Mouse (Mus musculus) urinary bladder, postnatal 10 days (tissue): ENCODE results near the gene Zdhhc19.

Source experiments
- DNase-seq: peaks from one replicate; pipeline ENCODE4 v3.0.0; 2022; ENCODE audit warnings: low spot score

The Zdhhc19 gene

DNA sequence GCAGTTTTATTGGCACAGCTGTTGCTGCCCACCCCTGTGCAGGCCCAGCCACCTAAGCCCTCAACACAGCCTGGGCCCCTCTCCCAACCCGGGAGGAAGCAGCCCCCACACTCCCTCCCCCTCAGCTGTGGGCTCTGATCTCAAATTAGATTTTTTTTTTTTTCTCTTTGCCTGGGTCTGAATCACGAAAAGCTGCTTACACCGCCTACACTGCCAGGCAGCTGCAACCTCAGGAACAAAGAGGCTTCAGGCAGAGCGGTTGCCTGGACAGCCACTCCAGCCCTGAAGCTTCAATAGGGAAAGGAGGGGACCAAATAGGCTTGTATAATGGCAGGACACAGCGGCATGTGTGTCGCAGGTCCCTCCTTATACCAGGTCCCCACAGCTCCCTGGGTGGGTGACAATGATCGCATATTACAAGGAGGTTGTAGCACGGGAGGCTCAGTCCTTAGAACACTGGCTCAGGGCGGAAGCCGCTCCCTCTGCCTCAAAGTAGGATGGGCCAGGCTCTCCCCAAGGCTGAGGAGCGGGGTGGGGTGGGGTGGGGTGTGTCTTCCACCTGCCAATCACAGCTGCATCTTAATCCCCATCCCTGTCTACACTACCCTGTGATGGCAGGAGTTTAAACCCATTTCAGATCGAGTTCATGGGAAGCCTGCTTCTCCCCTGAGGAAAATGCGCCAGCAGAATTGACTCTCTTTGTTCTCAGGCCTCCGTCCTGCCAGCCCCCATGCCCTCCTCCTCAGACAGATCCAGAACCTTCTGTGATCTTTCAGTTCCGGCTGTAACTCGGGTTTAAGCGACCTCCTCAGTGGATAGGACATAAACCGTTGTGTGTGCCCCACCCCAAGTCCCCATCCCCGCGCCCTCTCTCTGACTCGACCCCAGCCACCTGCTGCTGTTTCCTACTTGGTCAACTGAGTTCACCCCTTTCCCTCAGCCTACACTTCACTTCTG lies 20.2 kb downstream of the Zdhhc19 start:
- DNase-seq: no peak

DNA sequence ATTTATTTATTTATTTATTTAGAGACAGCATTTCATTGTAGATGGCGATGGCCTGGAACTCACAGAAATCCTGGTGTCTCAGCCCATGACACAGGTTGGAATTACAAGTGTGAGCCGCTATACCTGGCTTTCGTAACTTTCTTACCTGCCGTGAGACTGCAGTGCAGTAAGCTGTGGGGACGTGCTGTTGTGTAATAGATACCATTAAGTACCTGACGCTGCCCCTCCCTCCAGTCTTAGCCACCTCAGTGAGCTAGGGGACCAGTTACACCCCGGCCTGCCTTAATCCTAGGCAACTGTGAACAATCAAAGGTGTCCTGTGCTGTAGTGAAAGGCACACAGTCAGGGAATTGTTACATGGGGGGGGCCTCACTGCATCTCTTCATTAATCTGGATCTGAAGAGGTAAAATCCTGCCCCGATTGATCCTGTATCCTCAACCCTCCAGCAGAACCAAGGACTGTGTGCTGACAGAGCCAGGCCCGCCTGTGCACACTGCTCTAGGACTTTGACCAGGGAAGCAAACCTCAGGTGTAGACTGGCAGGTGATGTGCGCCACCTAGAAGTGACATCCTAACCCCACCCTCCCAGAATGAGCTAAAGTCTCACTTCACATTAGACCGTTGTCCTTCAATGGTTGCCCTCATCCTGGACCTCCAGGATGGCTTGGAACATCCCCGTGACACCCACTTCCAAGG lies 21.9 kb downstream of the Zdhhc19 start:
- DNase-seq: no peak

DNA sequence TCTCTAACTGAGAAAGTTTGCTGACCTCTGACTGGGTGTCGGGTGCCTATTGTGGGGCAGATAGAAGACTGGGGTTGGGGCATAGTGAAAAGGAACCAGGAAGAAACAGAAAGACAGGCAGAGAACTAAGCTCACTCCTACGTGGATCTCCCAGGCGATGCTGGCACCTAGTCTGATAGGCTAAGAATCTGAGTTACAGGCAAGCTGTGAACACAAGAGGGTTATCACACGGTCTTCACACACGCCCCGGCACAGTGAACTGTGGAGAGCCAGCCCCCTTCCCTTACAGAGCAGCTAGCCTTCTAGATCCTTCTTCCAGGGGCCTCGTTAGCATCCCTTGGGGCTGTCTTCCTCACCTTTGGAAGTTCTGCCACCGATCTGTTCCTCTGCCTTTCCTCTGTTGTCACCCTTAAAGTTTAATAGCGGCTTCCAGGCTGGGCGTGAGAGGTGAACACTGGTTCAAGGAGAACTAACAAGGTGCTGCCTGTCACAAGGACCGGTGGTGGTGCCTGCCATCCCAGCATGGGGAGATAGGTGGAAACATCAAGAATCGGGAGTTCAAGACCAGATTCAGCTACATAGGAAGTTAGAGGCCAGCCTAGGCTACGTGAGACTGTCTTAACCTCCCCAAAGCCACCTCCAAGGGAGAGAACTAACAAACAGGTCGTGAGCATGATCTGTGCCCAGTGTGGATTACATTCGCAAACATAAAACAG lies 23.7 kb downstream of the Zdhhc19 start:
- no peak for DNase-seq

DNA sequence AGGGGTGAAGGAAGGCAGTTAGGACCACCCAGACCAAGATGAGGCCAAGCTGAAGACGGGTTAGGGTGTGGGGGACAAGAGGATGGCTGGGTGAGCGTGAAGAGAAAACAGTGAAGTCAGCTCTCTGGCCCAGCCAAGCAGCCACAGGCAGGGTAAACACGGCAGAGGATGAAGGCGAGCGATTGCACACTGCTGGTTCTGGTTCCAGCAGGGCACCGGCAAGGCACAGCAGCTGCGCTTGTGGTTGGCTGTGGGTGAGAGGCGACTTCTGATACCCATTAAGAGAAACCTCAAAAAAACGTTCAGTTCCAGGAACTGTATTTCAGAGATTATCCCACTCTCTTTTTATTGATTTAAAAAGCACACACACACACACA lies 24.3 kb downstream of the Zdhhc19 start:
- no peak for DNase-seq

DNA sequence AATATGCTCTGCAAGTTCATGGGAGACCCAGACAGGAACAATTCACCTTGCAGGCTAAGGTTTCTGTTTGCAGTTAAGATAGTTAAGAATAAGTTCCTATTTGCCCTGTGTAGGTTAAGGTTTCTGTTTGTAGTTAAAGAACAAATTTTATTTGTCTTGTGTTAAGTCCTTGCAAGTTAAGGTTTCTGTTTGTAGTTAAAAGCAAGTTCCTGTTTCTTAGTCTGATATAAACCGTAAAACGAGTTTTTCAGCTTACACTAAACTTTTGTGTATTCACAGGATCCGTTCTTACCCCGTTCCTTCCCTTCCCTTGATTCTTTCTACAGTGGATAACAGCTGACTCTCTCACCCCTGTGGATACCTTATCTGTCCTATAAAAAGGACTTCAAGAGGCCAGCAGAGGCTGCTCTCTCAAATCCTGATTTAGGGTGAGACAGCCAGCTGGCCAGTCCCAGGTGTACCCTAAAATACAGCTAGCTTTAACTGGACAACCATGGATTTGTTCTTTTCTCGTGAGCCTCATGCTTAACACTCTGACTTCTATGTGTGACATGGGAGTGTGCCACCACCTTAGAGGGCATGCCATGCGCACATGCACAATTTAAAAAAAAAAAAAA lies 26.6 kb downstream of the Zdhhc19 start:
- no peak for DNase-seq

DNA sequence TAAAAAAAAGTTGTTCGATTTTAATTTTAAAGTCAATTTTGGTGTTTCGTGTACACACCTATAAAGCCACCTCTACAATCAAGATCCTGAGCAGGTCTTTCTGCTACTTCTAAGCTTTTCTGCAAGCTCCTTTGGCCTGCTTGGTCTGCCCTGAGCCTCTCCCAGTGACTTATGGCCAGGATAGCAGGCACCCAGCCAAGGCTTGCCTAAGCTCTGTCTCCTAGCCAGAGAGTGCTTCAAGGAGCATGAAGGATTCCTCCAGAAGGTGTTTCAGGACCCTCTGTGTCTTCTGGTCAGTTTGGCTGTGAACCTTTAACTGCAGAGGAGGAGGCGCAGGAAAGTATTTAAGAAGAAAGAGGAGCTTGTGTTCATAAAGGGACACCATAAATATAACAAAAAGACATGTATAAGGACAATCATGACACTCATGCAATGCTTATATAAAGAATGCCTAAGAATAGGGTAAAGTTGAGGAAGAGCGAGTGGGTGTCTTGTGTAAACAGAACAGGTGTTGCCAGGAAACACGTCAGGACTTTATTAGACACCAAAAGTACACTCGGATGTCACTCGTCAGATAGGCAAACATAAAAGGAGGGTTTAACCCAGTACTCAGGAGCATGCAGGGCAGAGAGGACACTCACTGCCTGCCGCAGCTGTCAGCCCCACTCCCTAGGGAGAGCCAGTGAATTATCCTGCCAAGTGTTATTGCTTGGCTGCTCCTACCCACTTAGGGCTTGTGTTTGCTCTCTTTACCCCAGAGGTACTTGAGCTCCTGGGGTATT lies 27.6 kb downstream of the Zdhhc19 start:
- no peak for DNase-seq

DNA sequence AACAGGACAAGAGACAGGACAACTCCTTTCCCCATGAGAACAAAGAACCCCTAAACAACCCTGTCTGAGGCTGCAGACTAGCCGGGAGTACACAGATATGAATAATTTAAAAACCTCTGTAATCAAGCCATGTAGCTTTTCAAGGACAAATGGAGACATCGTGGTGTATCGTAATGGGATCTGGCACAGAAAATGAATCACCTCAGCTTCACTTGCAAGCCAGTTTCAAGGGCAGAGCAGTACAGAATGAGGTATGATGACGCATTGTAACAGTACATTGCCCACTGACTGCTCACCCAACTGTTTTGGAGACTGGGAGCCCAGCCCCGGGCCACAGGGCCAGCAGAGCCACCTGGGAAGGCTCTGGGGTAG lies 28.2 kb downstream of the Zdhhc19 start:
- no peak for DNase-seq

DNA sequence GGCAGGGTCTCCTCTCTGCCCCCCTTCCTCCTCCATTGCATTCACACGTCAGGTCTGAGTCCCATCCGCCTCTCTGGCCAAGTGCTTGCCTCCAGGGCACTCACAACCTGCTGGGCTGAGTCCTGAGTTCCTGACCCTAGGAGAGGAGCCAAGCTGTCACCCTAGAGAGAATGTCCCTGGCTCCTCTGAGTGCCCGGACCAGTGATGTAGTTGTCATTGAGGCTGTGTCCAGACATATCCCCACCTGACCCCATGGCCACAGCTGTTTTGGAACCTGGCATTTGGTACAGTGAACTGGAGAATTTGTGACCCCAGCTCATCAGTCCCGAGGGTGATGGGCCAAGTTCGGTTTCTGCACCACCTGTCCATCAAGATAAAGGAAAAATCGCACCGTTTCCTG lies 30.8 kb downstream of the Zdhhc19 start:
- DNase-seq: no peak

DNA sequence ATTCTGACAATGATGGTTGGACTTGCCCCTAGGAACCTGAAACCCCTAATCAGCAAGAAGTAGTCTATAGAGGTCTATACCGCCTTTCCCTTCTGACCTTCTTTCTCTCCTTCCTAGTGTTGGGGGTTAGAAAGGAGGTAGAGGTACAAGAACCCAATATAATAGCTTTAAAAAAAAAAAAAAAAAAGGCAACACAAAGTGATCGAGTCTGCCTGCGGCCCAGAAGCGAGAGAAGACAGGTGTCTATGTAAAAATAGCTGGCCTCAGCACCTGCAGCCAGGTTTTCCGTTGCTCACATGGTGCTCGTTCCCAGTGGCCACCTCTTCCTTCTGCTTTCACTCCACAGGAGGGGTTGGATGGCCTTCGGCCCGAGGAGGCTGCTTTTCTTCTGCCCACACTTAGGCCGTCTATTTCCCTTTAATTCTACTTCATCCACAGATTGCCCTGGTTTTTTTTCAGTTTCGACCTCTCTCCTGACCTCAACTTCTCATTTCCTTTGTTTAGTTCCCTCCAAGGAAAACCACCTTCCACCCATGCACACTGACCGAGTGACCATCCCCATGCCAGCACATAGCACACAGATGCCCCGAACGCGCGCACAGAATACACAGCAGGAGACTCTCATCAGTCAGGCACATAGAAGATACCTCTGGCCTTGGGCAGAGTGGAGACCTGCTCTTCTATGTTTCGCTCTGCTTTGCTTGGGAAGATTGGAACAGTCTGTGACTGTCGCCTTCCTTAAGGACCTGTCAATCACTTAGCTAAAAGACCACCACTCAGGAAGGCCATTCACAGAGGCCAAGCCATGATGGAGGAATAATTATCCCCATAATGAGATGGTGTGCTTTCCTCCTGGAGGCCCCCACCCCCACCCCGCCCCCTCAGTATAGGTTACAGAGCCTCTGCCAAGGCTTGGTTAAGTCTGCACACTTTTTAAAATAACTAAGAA lies 37.1 kb downstream of the Zdhhc19 start:
- DNase-seq: no peak

DNA sequence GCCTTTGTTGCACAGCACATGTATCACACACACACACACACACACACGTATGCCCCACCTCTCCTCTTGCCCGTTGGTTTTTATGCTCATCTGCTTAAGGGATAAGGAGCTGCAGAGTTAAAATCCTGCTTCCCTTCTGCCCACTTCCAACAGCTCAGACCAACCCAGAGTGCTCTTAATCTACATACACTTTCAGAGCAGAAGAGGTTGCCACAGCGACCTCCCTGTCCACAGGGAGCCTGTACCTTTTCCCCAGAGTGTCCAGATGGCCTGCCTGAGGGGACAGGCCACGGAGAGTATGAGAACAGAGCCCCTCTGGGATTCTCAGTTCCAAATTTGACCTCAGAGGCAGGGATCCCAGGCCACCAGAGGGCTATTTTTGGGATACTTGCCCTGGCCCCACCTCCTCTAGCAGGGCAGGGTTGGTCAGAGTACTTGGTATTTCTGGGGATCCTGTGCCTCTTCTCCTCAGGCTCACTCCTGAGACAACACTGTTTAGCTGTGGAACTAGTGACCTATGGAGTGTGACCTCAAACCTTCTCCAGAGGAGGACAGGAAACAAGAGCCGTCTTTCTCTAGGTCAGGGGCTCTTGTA lies 39.2 kb downstream of the Zdhhc19 start:
- DNase-seq: no peak

DNA sequence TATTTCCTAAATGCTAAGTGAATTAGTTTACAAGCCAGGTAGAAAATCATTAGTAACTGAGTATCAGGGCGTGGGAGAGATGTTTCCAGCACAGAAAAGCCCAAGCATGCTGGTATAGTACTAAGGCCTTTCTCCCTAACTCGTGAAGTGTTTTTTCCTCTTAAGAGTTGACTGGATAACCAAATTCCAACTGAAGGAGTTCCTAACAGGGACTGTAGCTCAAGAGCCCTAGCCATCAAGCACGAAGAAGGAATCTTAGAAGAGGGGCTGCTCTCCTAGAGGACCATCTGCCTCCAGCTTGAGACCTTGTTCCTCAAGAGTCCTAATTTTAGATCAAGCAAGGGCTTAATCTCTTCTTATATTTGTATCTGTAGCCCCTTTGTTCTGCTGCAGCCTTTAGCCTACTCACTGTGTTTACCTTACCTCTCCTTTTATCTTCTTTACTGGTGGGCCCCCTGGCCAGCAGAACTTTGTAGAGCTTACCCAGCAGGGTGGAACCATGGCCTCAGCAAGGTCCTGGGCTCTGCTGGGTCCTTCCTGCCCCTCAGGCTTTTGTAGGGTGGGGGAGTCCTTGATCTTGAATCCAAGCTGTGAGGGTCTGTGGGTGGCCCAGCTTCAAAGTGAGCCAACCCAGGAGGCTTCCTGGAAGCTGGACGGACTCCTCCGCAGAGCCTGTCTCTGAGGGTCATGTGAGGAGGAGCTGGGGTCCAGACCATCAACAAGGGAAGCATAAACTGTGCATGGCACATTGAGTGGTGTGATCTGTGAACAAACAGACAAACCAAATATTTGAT lies 42.0 kb downstream of the Zdhhc19 start:
- DNase-seq: no peak

DNA sequence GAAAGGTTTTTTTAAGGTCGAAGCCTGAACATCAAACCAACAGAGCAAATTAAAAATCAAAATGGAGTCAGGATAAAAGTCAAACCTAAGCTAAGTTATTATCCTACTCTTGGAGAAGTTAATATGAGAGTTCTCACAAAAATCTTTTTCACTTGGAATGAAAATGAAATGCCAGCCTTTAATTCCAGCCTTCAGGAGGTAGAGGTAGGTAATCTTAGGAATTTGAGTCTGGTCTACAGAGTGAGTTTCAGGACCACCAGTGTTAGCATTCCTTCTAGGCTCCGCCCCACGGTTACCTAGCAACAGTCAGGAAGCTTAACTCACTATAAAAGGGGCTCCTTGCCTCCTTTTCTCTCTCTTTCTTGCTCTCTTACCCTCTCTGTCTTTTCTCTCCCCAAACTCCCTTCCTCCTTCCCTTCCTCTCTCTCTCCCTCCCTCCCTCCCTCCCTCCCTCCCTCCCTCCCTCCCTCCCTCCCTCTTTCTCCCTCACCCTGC lies 42.7 kb downstream of the Zdhhc19 start:
- DNase-seq: no peak

DNA sequence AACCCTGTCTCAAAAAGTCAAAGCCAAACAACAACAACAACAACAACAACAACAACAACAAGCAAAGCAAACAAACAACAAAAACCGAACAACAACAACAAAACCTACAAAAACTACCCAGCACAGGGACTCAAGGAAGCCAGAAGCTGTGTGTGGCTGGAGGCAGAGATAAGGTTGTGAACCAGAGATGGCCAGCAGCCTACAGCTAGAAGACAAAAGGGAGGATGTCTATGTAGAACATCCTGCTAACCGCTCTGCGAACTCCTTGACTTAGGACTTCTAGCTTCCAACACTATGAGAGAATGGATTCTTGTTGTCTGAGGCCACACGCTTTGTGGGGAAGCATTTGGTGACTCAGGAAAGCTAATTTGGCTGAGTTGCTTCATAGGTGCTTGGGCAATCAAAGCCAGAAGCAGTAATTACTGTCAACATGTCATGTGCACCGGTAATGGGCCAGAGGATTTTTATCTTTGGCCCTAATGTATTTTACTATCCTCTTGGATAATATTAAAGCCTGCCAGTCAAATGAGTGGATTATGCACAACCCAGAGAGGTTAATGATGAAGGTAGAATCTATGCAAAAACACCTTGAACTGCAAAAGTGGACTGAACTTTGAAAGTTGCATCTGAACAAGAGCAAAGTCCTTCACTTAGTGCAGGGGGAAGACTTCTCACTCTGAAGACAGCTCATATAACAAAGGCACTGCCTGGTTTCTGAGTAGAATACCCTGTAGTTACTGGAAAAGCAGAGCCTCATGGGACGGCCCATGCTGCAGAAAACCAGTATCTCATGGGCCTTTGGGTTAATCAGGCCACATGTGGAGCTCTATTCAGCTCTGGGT lies 45.5 kb downstream of the Zdhhc19 start:
- DNase-seq: no peak

DNA sequence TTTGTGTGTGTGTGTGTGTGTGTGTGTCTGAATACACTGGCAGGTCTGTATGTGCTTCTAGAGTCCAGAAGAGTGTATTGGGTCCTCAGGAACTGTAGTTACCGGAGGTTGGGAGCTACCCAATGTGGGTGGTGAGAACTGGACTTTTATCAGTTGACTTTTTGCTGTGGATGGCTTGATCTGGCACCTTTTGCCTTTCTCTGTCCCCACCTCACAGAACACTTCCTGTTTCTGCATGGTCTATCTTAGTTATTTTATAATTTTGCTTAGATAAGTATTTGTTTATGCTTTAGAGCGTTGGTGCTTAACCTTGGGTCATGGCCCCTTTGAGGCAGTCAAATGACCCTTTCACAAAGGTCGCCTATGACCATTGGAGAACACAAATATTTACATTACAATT lies 47.4 kb downstream of the Zdhhc19 start:
- no peak for DNase-seq

DNA sequence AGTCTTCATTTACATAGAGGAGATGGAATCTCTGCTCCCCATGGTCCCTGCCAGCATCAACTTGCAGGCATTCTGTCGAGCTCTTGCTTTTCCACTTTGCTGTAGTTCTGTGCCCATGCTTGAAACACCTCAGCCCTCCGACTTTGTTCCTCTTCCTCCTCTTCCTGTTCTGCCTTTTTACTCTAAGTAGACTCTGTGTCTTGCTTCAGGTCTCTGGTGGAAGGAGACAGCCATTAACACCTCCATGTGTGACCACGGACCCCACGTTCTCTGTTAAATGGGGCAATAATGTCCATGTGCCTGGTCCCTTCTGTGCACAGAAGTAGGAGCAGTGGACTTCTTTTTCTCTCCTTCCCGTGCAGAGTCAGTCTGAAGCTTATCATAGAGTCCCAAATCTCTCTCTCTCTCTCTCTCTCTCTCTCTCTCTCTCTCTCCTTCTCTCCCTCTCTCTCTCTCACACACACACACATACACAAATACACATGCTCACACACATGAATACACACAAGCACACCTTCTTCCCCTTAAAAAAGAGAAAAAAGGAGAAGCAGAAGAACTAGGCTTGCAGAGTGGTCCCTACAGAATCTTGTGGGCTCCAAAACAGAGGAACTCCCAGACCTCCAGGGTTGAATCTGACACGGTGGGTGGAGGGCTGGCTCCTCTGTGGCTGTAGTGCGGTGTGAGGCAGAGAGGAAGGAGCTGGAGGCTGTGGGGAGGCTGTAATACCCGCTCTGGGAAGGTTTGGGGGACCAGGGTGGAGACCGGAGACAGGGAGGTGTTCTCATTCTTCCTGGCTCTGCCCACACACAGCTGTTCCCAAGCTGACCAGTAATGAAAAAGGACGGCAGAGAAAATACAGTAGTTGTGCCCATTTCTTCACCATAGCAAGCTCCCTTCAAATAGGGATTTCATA lies 51.3 kb downstream of the Zdhhc19 start:
- no peak for DNase-seq

DNA sequence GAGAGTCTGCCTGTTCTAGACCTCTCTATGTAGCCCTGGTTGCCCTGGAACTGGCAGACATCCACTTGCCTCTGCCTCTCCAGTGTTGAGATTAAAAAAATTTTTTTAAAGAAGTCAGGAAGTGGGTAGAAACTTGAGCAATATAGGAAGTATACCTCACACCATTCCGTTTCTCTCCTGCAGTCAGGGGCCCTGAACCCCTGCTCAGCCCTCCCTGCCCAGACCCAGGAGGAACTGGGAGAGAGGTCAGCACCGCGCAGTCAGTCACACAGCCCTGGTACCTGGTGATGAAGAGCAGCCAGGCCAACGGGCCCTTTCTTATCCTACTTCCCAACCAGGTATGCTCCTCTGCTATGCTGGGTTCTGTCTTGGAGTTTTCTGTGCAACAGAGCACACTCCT lies 54.0 kb downstream of the Zdhhc19 start:
- no peak for DNase-seq

DNA sequence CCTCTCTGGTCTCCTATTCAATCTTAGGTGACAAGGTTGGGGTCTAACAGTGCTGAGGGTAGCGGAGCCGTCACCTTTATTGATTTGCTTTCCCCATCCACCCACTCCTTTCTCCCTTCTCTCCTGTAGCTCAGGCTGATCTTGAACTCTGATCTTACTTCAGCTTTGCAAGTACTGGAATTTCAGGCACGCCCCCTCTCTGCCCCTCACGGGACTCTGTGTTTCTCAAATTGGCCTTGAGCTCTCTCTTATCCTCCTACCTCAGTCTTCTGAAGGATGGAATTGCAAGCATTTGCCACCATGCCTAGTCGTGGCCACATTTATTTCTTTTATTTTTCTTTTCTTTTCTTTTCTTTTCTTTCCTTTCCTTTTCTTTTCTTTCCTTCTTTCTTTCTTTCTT lies 54.4 kb downstream of the Zdhhc19 start:
- no peak for DNase-seq
